Mouse (Mus musculus) myocyte (in vitro differentiated cells): ENCODE data around the gene Syn3.

Experiments used
- MAX ChIP-seq: IDR thresholded peaks from one replicate; pipeline ENCODE4 v1.6.1; 2011; ENCODE audit warnings: low read depth, mild to moderate bottlenecking, control low read depth
- POLR2A ChIP-seq: IDR thresholded peaks from one replicate; pipeline ENCODE4 v1.6.1; 2011; ENCODE audit warnings: low read depth, mild to moderate bottlenecking, control low read depth, moderate library complexity; ENCODE audit not compliant: insufficient read length
- TCF12 ChIP-seq: IDR thresholded peaks from one replicate; pipeline ENCODE4 v1.6.1; 2011; ENCODE audit warnings: mild to moderate bottlenecking, control low read depth; ENCODE audit not compliant: poor library complexity, insufficient read depth, severe bottlenecking

- TF ChIP-seq TCF12, result no peak
- TF ChIP-seq POLR2A, result no peak
- no peak for TF ChIP-seq MAX
Observed at GRCm38 (mm10) chr10:86056297-86056903, 442.3 kb downstream of the Syn3 start.
